Mouse (Mus musculus) MEL (cell line): Measurements from ENCODE around the gene Shcbp1l.

Experiments used
- CTCF ChIP-seq, 3 experiments: IDR thresholded peaks in 2 of 3; conservative IDR thresholded peaks in 1 of 3; 2 replicates each; pipeline ENCODE4 v1.5.1; 2011 to 2012; ENCODE audit warnings: low read length in 3 of 3, low read depth in 2 of 3, mild to moderate bottlenecking in 2 of 3, improper control_type of control experiment in 1 of 3, inconsistent platforms in 1 of 3, mixed read lengths in 1 of 3, moderate library complexity in 1 of 3; ENCODE audit not compliant: control insufficient read depth in 1 of 3, insufficient read depth in 1 of 3, poor library complexity in 1 of 3, severe bottlenecking in 1 of 3
- E2F4 ChIP-seq: IDR thresholded peaks from 2 replicates; pipeline ENCODE4 v1.6.1; 2011; ENCODE audit warnings: low read depth, low read length, improper control_type of control experiment, borderline replicate concordance
- EP300 ChIP-seq, 2 experiments: IDR thresholded peaks; 2 replicates each; pipeline ENCODE4 v1.6.1; 2011; ENCODE audit warnings: improper control_type of control experiment in 2 of 2, low read length in 2 of 2, low read depth in 1 of 2, mild to moderate bottlenecking in 1 of 2
- HCFC1 ChIP-seq: IDR thresholded peaks from 2 replicates; pipeline ENCODE4 v1.6.1; 2012; ENCODE audit warnings: low read depth, mild to moderate bottlenecking, inconsistent platforms, low read length, improper control_type of control experiment, moderate library complexity
- KAT2A ChIP-seq: conservative IDR thresholded peaks from 2 replicates; pipeline ENCODE4 v1.6.1; 2012; ENCODE audit warnings: low read depth, low read length, improper control_type of control experiment, inconsistent platforms
- MAZ ChIP-seq: IDR thresholded peaks from 2 replicates; pipeline ENCODE4 v1.6.1; 2012; ENCODE audit warnings: low read depth, mild to moderate bottlenecking, inconsistent platforms, low read length, improper control_type of control experiment
- MXI1 ChIP-seq: IDR thresholded peaks from 2 replicates; pipeline ENCODE4 v1.6.1; 2011; ENCODE audit warnings: mild to moderate bottlenecking, low read depth, low read length, improper control_type of control experiment
- NRF1 ChIP-seq: IDR thresholded peaks from 2 replicates; pipeline ENCODE4 v1.6.1; 2014; ENCODE audit warnings: low read depth, mild to moderate bottlenecking, inconsistent platforms, low read length, improper control_type of control experiment, moderate library complexity; ENCODE audit not compliant: poor library complexity, insufficient read depth, severe bottlenecking
- POLR2A ChIP-seq, 2 experiments: IDR thresholded peaks; 2 replicates each; pipeline ENCODE4 v1.6.1; 2011 to 2012; ENCODE audit warnings: low read length in 2 of 2, mild to moderate bottlenecking in 2 of 2, control low read depth in 1 of 2, improper control_type of control experiment in 1 of 2, low read depth in 1 of 2, moderate library complexity in 1 of 2; ENCODE audit not compliant: control insufficient read depth in 1 of 2, insufficient read depth in 1 of 2, poor library complexity in 1 of 2
- RCOR1 ChIP-seq: IDR thresholded peaks from 2 replicates; pipeline ENCODE4 v1.6.1; 2012; ENCODE audit warnings: low read depth, mild to moderate bottlenecking, inconsistent platforms, low read length, improper control_type of control experiment

DNA sequence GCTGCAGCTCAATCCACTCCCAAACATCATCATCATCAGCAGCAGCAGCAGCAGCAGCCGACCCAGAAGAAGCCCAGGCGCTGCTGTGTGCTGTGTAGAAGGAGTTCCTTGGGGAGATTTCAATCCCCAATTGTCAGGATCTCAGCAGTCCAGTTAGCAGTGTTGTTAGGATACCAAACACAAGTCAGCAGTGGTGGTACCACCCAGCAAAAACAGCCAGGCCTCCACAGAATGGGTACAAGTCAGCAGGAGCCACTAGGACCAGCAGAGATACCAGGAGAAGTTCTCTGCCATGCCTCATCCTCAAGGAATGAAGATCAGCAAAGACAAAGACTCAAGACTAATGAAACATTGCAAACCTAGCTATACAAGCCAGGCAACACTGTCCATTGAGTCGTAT, 16.7 kb downstream of the Shcbp1l start:
- TF ChIP-seq HCFC1: no peak
- no peak for TF ChIP-seq CTCF (IDR thresholded peaks at IDR 0.05 in 2 of 3, conservative IDR thresholded peaks at IDR 0.05 in 1 of 3; ENCODE audit: control insufficient read depth in 1 of 3, insufficient read depth in 1 of 3, low read depth in 2 of 3, low read length in 3 of 3, poor library complexity in 1 of 3, severe bottlenecking in 1 of 3)
- no peak for TF ChIP-seq MXI1
- no peak for TF ChIP-seq EP300 (IDR thresholded peaks at IDR 0.05; ENCODE audit: low read depth in 1 of 2, low read length in 2 of 2)
- TF ChIP-seq E2F4: no peak
- TF ChIP-seq MAZ: no peak
- no peak for TF ChIP-seq NRF1
- no peak for TF ChIP-seq POLR2A (IDR thresholded peaks at IDR 0.05; ENCODE audit: control insufficient read depth in 1 of 2, insufficient read depth in 1 of 2, low read depth in 1 of 2, low read length in 2 of 2, poor library complexity in 1 of 2)
- no peak for TF ChIP-seq RCOR1
- no peak for TF ChIP-seq KAT2A
